26 mouse cellular contexts compared by ENCODE assay signal in the genomic region with DNA sequence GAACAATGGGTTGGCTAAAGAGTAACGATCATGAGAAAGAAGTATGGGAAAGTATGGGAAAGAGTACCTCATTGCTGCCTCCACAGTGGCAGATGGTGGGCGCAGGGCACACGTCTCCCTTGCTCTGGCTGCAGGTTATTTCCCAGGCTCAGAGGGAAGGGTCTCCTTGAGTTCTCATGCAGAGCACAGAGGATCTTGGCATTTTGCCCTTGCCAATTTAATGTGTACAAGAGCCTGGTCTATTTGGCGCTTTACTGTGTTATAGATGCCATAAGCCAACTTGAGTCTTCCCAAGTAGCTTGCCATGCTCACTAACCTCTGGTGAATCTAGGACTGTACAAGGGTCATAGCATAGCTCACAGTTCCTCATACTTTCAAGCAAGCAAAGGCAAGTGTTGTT.
"Had no signal": no experiment of that assay in that cellular context is flagged by ENCODE, and none has a peak within 500 bp of the region (broad histone marks: within the 10 kb centered on the region; RNA-seq: fewer than 3 reads in every experiment).

No protein-coding gene starts in this region.

- H3K4me1 ChIP-seq: heart, embryonic 13.5 days; heart, embryonic 15.5 days; hindbrain, embryonic 13.5 days; hindbrain, embryonic 15.5 days; intestine, embryonic 15.5 days; limb, embryonic 10.5 days; liver, embryonic 13.5 days had no signal

- ATAC-seq: inflammation-experienced regulatory T-cells, adult 6 months; intestine, embryonic 15.5 days; intestine, postnatal 0 days had no signal

- H3K9ac ChIP-seq: heart, embryonic 13.5 days; heart, embryonic 15.5 days; hindbrain, embryonic 13.5 days; hindbrain, embryonic 15.5 days; intestine, embryonic 15.5 days; limb, embryonic 12.5 days; liver, embryonic 13.5 days had no signal

- H3K27me3 ChIP-seq: heart, embryonic 15.5 days; hindbrain, embryonic 13.5 days; intestine, embryonic 15.5 days; limb, embryonic 12.5 days; liver, embryonic 13.5 days had no signal

- H3K4me3 ChIP-seq: gastrocnemius, adult 2 months; heart, adult 2 months; heart, embryonic 13.5 days; heart, embryonic 15.5 days; hindbrain, embryonic 13.5 days; hindbrain, embryonic 15.5 days; intestine, embryonic 15.5 days; layer of hippocampus, adult 2 months; left cerebral cortex, adult 2 months; limb, embryonic 10.5 days; limb, embryonic 12.5 days; liver, embryonic 13.5 days had no signal

- H3K9me3 ChIP-seq: heart, embryonic 13.5 days; heart, embryonic 15.5 days; hindbrain, embryonic 13.5 days; hindbrain, embryonic 15.5 days; intestine, embryonic 15.5 days; limb, embryonic 10.5 days; limb, embryonic 12.5 days; liver, embryonic 13.5 days had no signal

- H3K4me2 ChIP-seq: heart, embryonic 11.5 days; heart, embryonic 13.5 days; heart, embryonic 15.5 days; hindbrain, embryonic 13.5 days; hindbrain, embryonic 15.5 days; intestine, embryonic 15.5 days; limb, embryonic 12.5 days; liver, embryonic 11.5 days; liver, embryonic 13.5 days had no signal

- H3K27ac ChIP-seq: gastrocnemius, adult 2 months; heart, adult 2 months; heart, embryonic 13.5 days; heart, embryonic 15.5 days; hindbrain, embryonic 13.5 days; hindbrain, embryonic 15.5 days; intestine, embryonic 15.5 days; layer of hippocampus, adult 2 months; left cerebral cortex, adult 2 months; limb, embryonic 10.5 days; limb, embryonic 12.5 days; liver, embryonic 13.5 days had no signal

- H3K36me3 ChIP-seq: heart, embryonic 13.5 days; heart, embryonic 15.5 days; hindbrain, embryonic 13.5 days; hindbrain, embryonic 15.5 days; intestine, embryonic 15.5 days; limb, embryonic 10.5 days; limb, embryonic 12.5 days; liver, embryonic 13.5 days had no signal

- DNase-seq: gastrocnemius, adult 2 months; gastrocnemius, postnatal 10 days; gastrocnemius, postnatal 25 days; heart, adult 2 months; heart, postnatal 14 days; heart, postnatal 4 days; kidney, adult 18-20 months; kidney, adult 8-10 months; kidney, postnatal 10 days; kidney, postnatal 25 days; kidney, postnatal 4 days; liver; liver, embryonic 13.5 days had no signal
